Mouse (Mus musculus): ENCODE data around the gene Srp9.

DNA sequence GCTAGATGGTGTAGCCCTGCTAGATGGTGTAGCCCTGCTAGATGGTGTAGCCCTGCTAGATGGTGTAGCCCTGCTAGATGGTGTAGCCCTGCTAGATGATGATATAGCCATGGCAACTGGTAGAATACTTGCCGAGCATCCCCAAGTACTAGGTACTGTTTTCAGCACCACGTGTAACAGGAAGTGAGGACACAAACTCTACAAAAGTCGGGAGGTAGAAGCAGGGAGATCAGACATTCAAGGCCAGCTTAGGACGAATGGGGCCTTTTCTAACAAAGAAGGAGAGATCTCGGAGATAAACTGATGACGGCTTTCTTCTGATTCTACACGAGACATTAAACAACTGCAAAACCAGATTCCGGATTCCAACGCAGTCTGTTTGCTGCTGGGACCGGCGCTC is 14.4 kb upstream of the Srp9 start:
- no peak for TF ChIP-seq CTCF (IDR thresholded peaks at IDR 0.05; ENCODE audit: low read depth, low read length)
- no peak for TF ChIP-seq POLR2A (IDR thresholded peaks at IDR 0.05; ENCODE audit: insufficient read depth, low read length)
